Mouse (Mus musculus) cerebellum, postnatal 25 days (tissue): Measurements from ENCODE around the gene Gm49403.
A peak's percentile ranks its signal among the peaks of the same experiment; 100 is the strongest.

ENCODE experiments used
- DNase-seq, 2 experiments: peaks; one replicate each; pipeline ENCODE4 v3.0.0; 2021; ENCODE audit warnings: mixed read lengths in 2 of 2

The Gm49403 gene

DNA sequence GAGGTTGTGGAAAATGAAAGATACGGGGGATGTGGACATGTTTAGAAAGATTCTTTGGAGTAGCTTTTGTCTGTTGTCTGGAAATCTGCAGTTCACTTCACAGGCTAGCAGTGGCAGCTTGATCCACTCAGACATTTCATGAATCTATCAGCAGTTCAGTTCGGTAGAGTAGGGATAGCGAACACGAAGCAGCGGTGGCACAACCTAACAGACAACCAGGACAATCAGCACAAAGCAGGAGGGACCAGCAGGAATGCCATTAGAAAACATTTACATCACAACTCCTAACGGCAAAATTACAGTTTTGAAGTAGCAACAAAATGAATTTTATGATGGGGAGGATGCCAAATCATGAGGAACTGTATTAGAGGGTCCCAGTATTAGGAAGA lies 35.9 kb downstream of the Gm49403 start:
- no peak for DNase-seq

DNA sequence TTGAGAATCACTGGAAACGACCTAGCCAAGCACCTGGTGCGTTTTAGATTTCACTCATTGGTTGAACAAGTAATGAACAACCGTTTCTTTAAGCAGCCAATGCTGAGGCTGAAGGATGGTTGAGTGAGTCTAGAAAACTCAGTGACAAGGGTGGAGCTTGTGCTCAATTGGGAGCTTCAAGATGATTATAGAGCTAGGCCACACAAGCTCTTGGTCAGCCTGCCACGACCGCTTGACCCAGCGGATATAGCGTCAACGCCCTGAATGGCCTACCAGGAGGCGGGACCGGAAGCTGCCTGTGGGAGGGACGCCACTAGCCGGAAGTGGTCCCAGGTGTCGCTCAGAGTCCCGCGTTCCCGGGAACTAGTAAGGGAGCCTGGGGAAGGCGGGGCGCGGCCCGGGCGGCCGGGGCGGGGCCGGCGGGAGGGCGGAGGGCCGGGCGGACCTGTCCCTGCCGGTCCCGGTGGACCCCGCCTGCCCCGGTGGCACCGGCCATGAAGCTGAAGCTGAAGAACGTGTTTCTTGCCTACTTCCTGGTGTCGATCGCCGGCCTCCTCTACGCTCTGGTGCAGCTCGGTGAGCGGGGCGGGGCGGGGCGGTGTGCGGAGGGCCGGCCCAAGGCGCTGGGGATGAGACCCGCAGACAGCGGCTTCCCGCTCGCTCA lies 36.5 kb downstream of the Gm49403 start, which contains the start of gene B3gat3:
B3gat3 (plus strand) TSS at position 302 of the 664 bp plus-strand sequence.
- peak; percentile 97 for DNase-seq

DNA sequence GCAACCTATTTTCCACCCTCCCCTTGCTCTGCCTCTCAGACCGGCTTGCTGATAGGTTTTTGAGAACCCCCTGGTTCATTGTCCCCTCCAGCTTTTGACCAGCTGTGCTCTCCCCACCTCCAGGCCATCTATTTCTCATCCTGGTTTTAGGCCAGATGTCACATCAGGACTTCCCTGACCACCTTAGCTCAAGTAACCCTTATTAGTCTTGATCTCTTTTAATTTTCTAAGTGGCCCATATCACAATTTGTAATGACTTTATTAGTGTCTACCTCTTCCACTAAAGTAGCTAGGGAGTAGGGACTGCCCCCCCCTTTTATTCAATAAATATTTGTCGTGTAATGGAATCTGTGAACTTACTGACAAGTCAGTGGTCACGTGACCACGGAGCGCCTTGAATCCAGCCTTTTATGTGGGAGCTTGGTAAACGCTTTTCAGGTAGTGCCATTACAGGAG lies 37.1 kb downstream of the Gm49403 start:
- peak in 1 of 2 experiments; percentile 50 for DNase-seq

- no peak for DNase-seq
These were observed 38.0 kb downstream of the Gm49403 start for GRCm38 (mm10) chr19:8921741-8922140.

DNA sequence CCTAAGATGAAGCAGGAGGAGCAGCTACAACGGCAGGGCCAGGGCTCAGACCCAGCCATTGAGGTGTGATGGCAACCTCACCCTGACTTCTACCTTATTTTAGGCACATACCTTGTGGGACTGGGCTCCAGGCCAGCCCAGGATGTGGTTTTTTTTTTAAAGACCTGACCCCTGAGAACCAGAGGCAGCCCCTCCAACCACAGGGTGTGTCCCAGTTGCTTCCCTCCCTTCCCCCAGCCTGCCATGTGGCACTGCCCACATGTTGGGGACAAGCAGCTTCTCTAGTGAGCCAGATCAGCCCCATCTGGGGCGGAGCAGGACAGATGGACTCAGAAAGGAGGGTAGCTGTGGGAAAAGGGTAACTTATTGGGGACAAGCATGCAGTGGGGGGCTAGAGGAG lies 43.0 kb downstream of the Gm49403 start:
- DNase-seq, result no peak

- no peak for DNase-seq
These were observed 44.3 kb downstream of the Gm49403 start for GRCm38 (mm10) chr19:8927891-8928525.

DNA sequence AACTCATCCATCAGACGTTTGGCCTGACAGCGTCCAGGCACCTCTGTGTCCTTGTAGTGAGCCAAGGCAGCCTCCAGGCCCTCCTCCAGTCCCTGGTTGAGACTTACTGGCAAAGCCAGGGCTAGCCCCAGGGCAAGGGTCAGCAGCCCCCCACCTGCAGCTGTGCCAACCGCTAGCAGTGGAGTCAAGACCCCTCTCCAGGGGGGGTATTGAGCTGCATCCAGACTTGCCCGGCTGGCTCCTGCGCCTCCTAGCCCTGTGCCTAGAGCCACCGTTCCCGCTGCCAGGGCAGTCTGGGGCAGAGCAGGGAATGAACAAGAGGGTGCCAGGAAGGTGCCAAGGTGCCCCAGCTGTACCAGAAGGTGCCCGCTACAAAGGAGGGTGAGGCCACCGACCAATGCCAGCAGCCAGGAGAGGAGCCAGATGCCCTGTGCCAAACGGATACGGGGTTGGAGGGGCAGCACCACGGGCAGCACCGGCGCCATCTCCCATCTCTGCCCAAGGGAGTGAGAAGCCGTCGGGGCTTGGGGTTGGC lies 45.0 kb downstream of the Gm49403 start:
- peak in 1 of 2 experiments; percentile 65 for DNase-seq

DNA sequence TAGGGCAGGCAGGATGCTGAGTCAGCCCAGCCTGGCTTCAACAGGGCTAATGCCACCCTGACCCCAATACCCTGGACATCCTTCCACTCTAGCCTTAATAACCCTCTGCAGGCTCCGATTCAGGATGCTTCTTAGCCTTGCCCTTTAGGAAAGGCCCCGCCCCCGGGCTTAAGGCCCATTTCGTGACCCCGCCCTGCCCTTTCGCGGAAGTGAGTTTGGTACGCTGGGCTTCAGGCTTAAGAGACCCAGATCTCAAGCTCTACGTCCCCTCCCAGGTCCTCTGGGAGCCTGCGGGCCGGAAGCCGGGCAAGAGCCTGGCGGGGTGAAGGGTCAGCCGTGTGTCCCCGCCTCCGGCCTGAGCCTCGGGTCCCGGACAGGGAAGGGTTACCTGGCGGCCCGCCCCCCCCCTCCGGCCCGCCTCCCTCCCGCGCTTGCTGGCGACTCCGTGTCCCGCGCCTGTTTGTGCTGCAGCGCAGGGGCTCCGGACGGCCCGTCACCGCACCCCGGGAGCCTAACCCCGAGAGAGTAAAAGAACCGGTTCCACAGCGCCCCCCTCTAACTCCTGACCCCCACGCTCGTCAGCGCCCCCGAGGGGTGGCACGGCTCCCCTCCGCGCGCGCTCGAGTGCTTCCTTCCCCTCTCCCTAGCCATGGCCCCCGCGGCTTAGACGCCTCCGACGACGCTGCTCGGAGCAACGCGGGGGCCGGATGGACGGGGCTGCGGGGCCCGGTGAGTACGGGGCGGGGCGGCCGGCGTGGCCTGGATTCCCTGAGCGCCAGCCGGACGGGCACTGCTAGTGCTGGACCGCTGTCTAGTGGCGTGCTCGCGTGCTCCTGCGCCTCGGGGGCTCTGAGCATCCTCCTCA lies 45.7 kb downstream of the Gm49403 start, which contains the start of the genes Rom1 and Eml3:
Rom1 (minus strand) TSS at position 133 of the 865 bp plus-strand sequence.
Eml3 (plus strand) TSS at position 329 of the 865 bp plus-strand sequence.
- DNase-seq, result peak; percentile 77 to 80

GRCm38 (mm10) chr19:8930117-8930516 lies 46.4 kb downstream of the Gm49403 start:
- no peak for DNase-seq

- no peak for DNase-seq
These were observed 47.0 kb downstream of the Gm49403 start for GRCm38 (mm10) chr19:8930771-8931170.

GRCm38 (mm10) chr19:8936736-8937135 lies 53.0 kb downstream of the Gm49403 start:
- DNase-seq, result no peak
